Mouse (Mus musculus): ENCODE measurements around the gene Dkk2.
"Not testable (repeated sequence)": the region's sequence is repeated elsewhere in the genome, so short reads cannot be mapped to it uniquely, and the experiment has no call there.

Dkk2 gene

GRCm38 (mm10) chr3:132085112-132085822 is at the start of gene Dkk2:
Gene Dkk2, plus strand, starts transcription at chr3:132085292.
- DNase-seq (ENCODE audit: low spot score), result no peak

- DNase-seq (ENCODE audit: low spot score), result no peak
These were observed 48.4 kb upstream of the Dkk2 start for GRCm38 (mm10) chr3:132036704-132037103.

- no peak for DNase-seq (ENCODE audit: low spot score)
These were observed 47.4 kb upstream of the Dkk2 start for GRCm38 (mm10) chr3:132037670-132038069.

- DNase-seq (ENCODE audit: low spot score), result no peak
These were observed 45.0 kb upstream of the Dkk2 start for GRCm38 (mm10) chr3:132040066-132040465.

- DNase-seq (ENCODE audit: low spot score), result no peak
These were observed 34.1 kb upstream of the Dkk2 start for GRCm38 (mm10) chr3:132050884-132051457.

- not testable (repeated sequence) for DNase-seq (ENCODE audit: low spot score)
These were observed 22.3 kb upstream of the Dkk2 start for GRCm38 (mm10) chr3:132062816-132063215.

GRCm38 (mm10) chr3:132063374-132063773 is 21.7 kb upstream of the Dkk2 start:
- DNase-seq (ENCODE audit: low spot score), result no peak

GRCm38 (mm10) chr3:132063966-132064365 is 21.1 kb upstream of the Dkk2 start:
- DNase-seq (ENCODE audit: low spot score), result no peak

GRCm38 (mm10) chr3:132064920-132065319 is 20.2 kb upstream of the Dkk2 start:
- no peak for DNase-seq (ENCODE audit: low spot score)

- DNase-seq (ENCODE audit: low spot score), result no peak
These were observed 14.1 kb upstream of the Dkk2 start for GRCm38 (mm10) chr3:132070949-132071348.

- peak; percentile 32 for DNase-seq (ENCODE audit: low spot score)
These were observed 1.1 kb upstream of the Dkk2 start for GRCm38 (mm10) chr3:132084018-132084417.

GRCm38 (mm10) chr3:132084680-132085079 is 412 bp upstream of the Dkk2 start:
- DNase-seq (ENCODE audit: low spot score), result no peak

GRCm38 (mm10) chr3:132085823-132086350 is 795 bp downstream of the Dkk2 start:
- no peak for DNase-seq (ENCODE audit: low spot score)

- no peak for DNase-seq (ENCODE audit: low spot score)
These were observed 1.4 kb downstream of the Dkk2 start for GRCm38 (mm10) chr3:132086461-132086860.

GRCm38 (mm10) chr3:132087011-132087486 is 2.0 kb downstream of the Dkk2 start:
- DNase-seq (ENCODE audit: low spot score), result no peak

- no peak for DNase-seq (ENCODE audit: low spot score)
These were observed 7.9 kb downstream of the Dkk2 start for GRCm38 (mm10) chr3:132092983-132093382.

GRCm38 (mm10) chr3:132096296-132096695 is 11.2 kb downstream of the Dkk2 start:
- DNase-seq (ENCODE audit: low spot score), result no peak

GRCm38 (mm10) chr3:132100746-132101145 is 15.7 kb downstream of the Dkk2 start:
- DNase-seq (ENCODE audit: low spot score), result no peak

- no peak for DNase-seq (ENCODE audit: low spot score)
These were observed 17.9 kb downstream of the Dkk2 start for GRCm38 (mm10) chr3:132103020-132103419.

- DNase-seq (ENCODE audit: low spot score), result no peak
These were observed 18.4 kb downstream of the Dkk2 start for GRCm38 (mm10) chr3:132103454-132103853.

- no peak for DNase-seq (ENCODE audit: low spot score)
These were observed 30.9 kb downstream of the Dkk2 start for GRCm38 (mm10) chr3:132115772-132116511.

GRCm38 (mm10) chr3:132121344-132121743 is 36.3 kb downstream of the Dkk2 start:
- no peak for DNase-seq (ENCODE audit: low spot score)

GRCm38 (mm10) chr3:132122581-132122980 is 37.5 kb downstream of the Dkk2 start:
- DNase-seq (ENCODE audit: low spot score), result no peak

All from urinary bladder, postnatal 14 days (tissue).